Mouse (Mus musculus) lung, postnatal 14 days (tissue): ENCODE data around the gene Brca2.

Source experiments
- DNase-seq: peaks from one replicate; pipeline ENCODE4 v3.0.0; 2021

Brca2 gene

GRCm38 (mm10) chr5:150566226-150566625 lies 43.8 kb downstream of the Brca2 start:
- DNase-seq = no peak

- peak; percentile 16 for DNase-seq
Measured at GRCm38 (mm10) chr5:150566971-150567370, 44.5 kb downstream of the Brca2 start.

- DNase-seq = no peak
Measured at GRCm38 (mm10) chr5:150570496-150571219, 48.2 kb downstream of the Brca2 start.

- DNase-seq = no peak
Measured at GRCm38 (mm10) chr5:150574403-150574802, 52.0 kb downstream of the Brca2 start.

- no peak for DNase-seq
Measured at GRCm38 (mm10) chr5:150574885-150575284, 52.5 kb downstream of the Brca2 start.

GRCm38 (mm10) chr5:150576832-150577231 lies 54.4 kb downstream of the Brca2 start:
- DNase-seq = no peak

GRCm38 (mm10) chr5:150578613-150579171 lies 56.3 kb downstream of the Brca2 start:
- no peak for DNase-seq

GRCm38 (mm10) chr5:150581180-150581579 lies 58.8 kb downstream of the Brca2 start:
- DNase-seq = no peak

- DNase-seq = no peak
Measured at GRCm38 (mm10) chr5:150583181-150583580, 60.8 kb downstream of the Brca2 start.

GRCm38 (mm10) chr5:150583622-150584336 lies 61.3 kb downstream of the Brca2 start:
- peak; percentile 39 for DNase-seq

- no peak for DNase-seq
Measured at GRCm38 (mm10) chr5:150584337-150584729, 61.9 kb downstream of the Brca2 start.

GRCm38 (mm10) chr5:150589945-150590344 lies 67.5 kb downstream of the Brca2 start:
- no peak for DNase-seq

GRCm38 (mm10) chr5:150592186-150592903 lies 69.9 kb downstream of the Brca2 start:
- no peak for DNase-seq

GRCm38 (mm10) chr5:150592904-150593755 lies 70.7 kb downstream of the Brca2 start:
- DNase-seq = peak; percentile 53

GRCm38 (mm10) chr5:150593756-150594648 lies 71.6 kb downstream of the Brca2 start:
- peak; percentile 58 for DNase-seq

GRCm38 (mm10) chr5:150594649-150595339 lies 72.4 kb downstream of the Brca2 start:
- DNase-seq = peak; percentile 21

GRCm38 (mm10) chr5:150595366-150596016 lies 73.1 kb downstream of the Brca2 start:
- no peak for DNase-seq

GRCm38 (mm10) chr5:150597088-150597487 lies 74.7 kb downstream of the Brca2 start, which contains the start of gene N4bp2l1:
TSS of gene N4bp2l1 (minus strand) at chr5:150597188.
- no peak for DNase-seq

GRCm38 (mm10) chr5:150598202-150599119 lies 76.0 kb downstream of the Brca2 start:
- DNase-seq = no peak
